Mouse (Mus musculus) heart, adult 2 months (tissue): ENCODE data around the gene Ppt2. TPM values are rescaled to one million over a fixed set of nuclear protein-coding genes. Genes with fewer than 3 reads are reported as not detected.

Experiments
- DNase-seq, 2 experiments: peaks; one replicate each; pipeline ENCODE4 v3.0.0; 2021
- H3K27ac ChIP-seq: fragments of 200-600 bp; 2 replicates; pipeline ENCODE4 v1.8.1; 2022
- H3K27me3 ChIP-seq: fragments of 200-500 bp; 2 replicates; pipeline ENCODE4 v1.6.1; 2012; ENCODE audit warnings: mild to moderate bottlenecking, low read length, inconsistent platforms, mixed read lengths; ENCODE audit not compliant: control insufficient read depth, insufficient read depth
- H3K36me3 ChIP-seq: fragments of 200-500 bp; 2 replicates; pipeline ENCODE4 v1.6.1; 2012; ENCODE audit warnings: low read length, inconsistent platforms; ENCODE audit not compliant: control insufficient read depth, insufficient read depth
- H3K4me1 ChIP-seq: fragments of 200-500 bp; 2 replicates; pipeline ENCODE4 v1.6.1; 2011; ENCODE audit warnings: low read length; ENCODE audit not compliant: control insufficient read depth, insufficient read depth
- H3K4me3 ChIP-seq: fragments of 200-600 bp; 2 replicates; pipeline ENCODE4 v1.8.1; 2022
- H3K79me2 ChIP-seq: fragments of 200-500 bp; replicated peaks from 2 replicates; pipeline ENCODE4 v1.6.1; 2012; ENCODE audit warnings: mild to moderate bottlenecking, inconsistent platforms, low read length, moderate library complexity, mixed read lengths; ENCODE audit not compliant: control insufficient read depth, insufficient read depth
- H3K9ac ChIP-seq: fragments of 200-500 bp; 2 replicates; pipeline ENCODE4 v1.6.1; 2012; ENCODE audit warnings: low read depth, mild to moderate bottlenecking, control low read depth, inconsistent platforms, low read length, mixed read lengths
- CTCF ChIP-seq: fragments of 200-600 bp; IDR thresholded peaks from 2 replicates; pipeline ENCODE4 v1.8.1; 2022; ENCODE audit warnings: antibody characterized with exemption, mild to moderate bottlenecking, moderate library complexity
- EP300 ChIP-seq: fragments of 200-500 bp; IDR thresholded peaks from 2 replicates; pipeline ENCODE4 v1.6.1; 2011; ENCODE audit warnings: low read depth, low read length, control low read depth; ENCODE audit not compliant: insufficient read depth
- POLR2A ChIP-seq: fragments of 200-500 bp; IDR thresholded peaks from 2 replicates; pipeline ENCODE4 v1.6.1; 2011; ENCODE audit warnings: mild to moderate bottlenecking, low read depth, low read length, control low read depth; ENCODE audit not compliant: insufficient read depth
- WGBS: fragments of 180-500 bp; shearing (Covaris S2); methylation state at CpG from one replicate; pipeline ENCODE4 v1.1.7; 2018; 5-methylcytosine and 5-hydroxymethylcytosine counted together
- intact Hi-C: fragments of 180-260 bp; cut with DNase I; formaldehyde crosslinking; loops from one replicate; pipeline ENCODE4 v1.15.1; 2025
- polyA plus RNA-seq: library from polyadenylated mRNA; depleted of rRNA; stranded (reverse); fragments of >200 nt; gene quantifications from 2 replicates; pipeline ENCODE4 v1.2.3, GENCODE M21; 2012
- total RNA-seq, 2 experiments: library from RNA; stranded (reverse); gene quantifications; 2 replicates each; pipeline ENCODE4 v1.2.3; 2021

Gene Ppt2
- total and polyA plus RNA-seq, 3 experiments: 50.5 to 63.9 (median 53.0) TPM

DNA sequence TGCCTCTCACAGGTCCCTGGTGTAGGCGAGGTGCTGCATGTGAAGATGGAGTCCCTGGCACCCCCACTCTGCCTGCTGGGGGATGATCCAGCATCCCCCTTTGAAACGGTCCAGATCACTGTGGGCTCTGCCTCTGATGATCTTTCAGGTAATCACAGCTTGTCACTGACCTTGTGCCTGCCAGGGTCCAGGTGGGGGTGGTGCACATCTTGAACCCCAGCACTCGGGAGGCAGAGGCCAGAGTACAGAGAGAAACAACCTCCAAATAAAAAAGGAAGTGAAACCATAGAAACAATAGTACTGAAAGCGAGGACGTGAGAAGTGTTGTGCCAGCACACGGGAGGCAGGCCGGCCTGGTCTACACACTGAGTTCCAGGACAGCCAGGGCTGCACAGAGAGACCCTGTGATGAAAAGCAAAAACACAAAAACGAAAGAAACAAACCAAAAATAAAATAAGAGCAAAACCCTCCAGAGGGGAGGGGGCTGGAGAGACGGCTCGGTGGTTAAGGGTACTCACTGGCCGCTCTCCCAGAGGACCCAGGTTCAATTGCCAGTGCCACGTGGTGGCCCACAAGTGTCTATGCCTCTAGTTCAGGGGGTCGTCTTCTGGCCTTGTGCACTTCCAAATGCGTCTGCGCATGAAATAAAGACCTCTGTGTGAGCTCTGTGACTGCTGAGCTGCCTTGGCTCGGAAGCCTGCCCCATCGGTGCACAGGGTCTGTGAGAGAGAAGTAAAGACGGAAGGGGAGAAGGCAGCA lies 21.0 kb upstream of the Ppt2 start:
- Histone ChIP-seq H3K36me3 (no peaks in the 10 kb centered on the region), H3K9ac (no peak overlapping the region), H3K4me1 (peaks cover 9% of the 10 kb centered on the region), H3K4me3 (no peak overlapping the region), H3K79me2 (no peaks in the 10 kb centered on the region; the same call in 1 of the 2 replicates), H3K27me3 (no peaks in the 10 kb centered on the region), H3K27ac (no peak overlapping the region)
- intact Hi-C loops: no loop called here
- DNase-seq: no peak
- WGBS: 85% methylated on average over 18 of the region's 18 CpGs
- TF ChIP-seq CTCF: no peak
- TF ChIP-seq POLR2A: no peak
- TF ChIP-seq EP300: no peak

DNA sequence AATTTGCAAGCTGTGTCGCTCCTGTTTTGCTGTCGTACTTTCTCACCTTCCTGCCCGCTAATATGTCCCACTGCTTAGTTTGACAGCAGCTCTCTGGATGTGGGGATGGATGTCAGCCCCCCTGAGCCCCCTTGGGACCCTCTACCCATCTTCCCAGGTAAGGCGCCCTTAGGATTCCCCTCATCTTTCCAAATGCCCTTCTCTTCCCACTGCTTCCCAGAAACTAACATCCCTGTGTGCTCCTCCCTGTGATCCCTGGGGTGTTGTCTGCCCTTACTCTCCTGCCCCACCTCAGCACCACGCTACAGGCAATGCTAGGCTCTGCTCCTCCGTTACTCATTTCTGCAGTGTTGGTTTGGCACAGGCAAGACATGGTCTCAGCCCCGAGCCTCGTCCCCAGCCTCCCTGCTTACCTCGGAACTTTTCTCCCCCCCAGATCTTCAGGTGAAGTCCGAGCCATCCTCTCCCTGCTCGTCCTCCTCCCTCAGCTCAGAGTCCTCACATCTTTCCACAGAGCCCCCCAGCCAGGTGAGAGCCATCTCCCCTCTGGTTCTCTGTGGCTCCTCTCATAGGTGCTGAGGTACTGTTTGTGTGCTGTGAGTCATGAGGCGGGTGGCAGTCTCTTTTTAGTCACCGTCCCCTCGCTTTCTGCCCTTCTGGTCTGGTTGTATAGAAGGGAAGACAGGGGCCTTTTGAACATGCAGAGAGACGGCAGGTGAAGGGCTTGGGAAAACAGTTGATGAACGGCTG lies 20.0 kb upstream of the Ppt2 start:
- no peaks in the 10 kb centered on the region; the same call in 1 of the 2 replicates for H3K79me2 ChIP-seq

DNA sequence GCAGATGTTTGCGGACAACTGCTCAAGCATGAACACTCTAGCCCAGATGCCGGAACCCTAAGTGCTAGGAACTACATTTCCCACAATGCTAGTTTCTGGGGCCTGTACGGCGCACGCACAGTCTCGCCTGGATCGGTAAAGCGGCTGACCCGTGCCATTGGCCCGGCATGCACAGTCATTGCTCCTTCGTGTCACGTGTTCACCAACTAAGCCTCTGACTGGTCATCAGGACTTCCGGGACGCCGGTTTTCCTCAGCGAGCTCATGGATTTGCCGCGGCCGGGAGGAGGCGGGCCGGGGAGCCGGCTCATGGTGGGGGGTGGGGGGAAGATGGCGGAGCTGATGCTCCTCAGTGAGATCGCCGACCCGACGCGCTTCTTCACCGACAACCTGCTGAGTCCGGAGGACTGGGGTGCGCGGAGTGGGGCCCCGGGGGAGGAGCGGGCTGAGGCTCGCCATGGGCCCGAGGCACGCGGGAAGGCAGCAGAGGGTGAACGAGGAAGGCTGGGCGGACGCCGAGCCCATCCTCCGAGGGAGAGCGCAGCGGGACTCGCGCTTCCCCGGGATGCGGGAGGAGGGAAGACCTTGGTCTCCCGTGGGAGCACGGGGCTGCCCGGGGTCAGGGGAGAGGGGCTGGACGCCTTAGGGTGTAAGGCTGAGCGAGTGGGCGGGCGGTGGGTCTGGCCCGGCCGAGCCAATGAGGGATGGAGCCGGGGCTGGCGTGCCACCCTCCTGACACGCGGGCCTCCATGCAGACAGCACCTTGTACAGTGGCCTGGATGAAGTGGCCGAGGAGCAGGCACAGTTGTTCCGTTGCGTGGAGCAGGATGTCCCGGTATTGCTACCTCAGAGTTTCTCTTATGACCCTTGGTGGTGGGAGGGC lies 18.8 kb upstream of the Ppt2 start, which contains the start of gene Atf6b:
TSS of gene Atf6b (plus strand) at position 241 of the 882 bp plus-strand sequence.
- Histone ChIP-seq H3K36me3 (no peaks in the 10 kb centered on the region), H3K27ac (peak within 1 kb of the TSS; percentile 84), H3K27me3 (no peaks in the 10 kb centered on the region), H3K9ac (peak within 1 kb of the TSS; percentile 83), H3K4me1 (peaks cover 6% of the 10 kb centered on the region), H3K79me2 (no peaks in the 10 kb centered on the region; the same call in 1 of the 2 replicates), H3K4me3 (peak within 1 kb of the TSS; percentile 98)
- DNase-seq: peak; percentile 89 to 97
- peak; percentile 76; the same call in 1 of the 2 replicates for TF ChIP-seq EP300
- 0 out of 2 replicates have a peak, but pooled peaks have one; percentile 39 for TF ChIP-seq POLR2A
- TF ChIP-seq CTCF: no peak
- under 1% methylated on average over 66 of the region's 66 CpGs for WGBS
- intact Hi-C loops: no loop called here

More for the DNA sequence above, 20.0 kb upstream of the Ppt2 start:
- WGBS: 86% methylated on average over 16 of the region's 16 CpGs
- H3K36me3 ChIP-seq: no peaks in the 10 kb centered on the region
- H3K27ac ChIP-seq: no peak overlapping the region
- intact Hi-C loops: no loop called here
- H3K9ac ChIP-seq: no peak overlapping the region
- TF ChIP-seq EP300: no peak
- TF ChIP-seq POLR2A: no peak
- no peak for TF ChIP-seq CTCF
- DNase-seq: peak in 1 of 2 experiments; percentile 4
- peaks cover 6% of the 10 kb centered on the region for H3K4me1 ChIP-seq
- no peaks in the 10 kb centered on the region for H3K27me3 ChIP-seq
- no peak overlapping the region for H3K4me3 ChIP-seq

DNA sequence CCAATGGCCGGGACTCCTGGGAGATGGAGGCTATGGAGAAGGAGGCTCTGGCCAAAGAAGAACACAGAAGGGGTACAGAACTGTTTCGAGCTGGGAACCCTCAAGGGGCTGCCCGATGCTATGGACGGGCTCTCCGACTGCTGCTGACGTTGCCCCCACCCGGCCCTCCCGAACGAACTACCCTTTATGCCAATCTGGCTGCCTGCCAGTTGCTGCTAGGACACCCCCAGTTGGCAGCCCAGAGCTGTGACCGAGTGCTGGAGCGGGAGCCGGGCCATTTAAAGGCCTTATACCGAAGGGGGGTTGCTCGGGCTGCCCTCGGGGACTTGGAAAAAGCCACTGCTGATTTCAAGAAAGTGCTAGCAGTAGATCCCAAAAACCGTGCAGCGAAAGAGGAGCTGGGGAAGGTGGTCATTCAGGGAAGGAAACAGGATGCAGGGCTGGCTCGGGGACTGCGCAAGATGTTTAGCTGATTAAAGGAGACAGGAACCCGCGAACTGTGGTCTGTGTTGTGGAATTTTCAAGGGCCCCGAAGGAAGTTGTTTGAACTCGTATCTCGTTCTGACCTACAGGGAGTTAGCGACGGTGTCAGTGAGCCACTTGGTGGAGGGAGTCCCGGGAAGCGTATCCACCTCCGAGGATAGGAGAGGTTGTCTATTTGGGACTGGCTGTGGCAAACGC lies 17.7 kb upstream of the Ppt2 start:
- Histone ChIP-seq H3K36me3 (no peaks in the 10 kb centered on the region), H3K27me3 (no peaks in the 10 kb centered on the region), H3K4me3 (peak overlapping the region; percentile 30; the same call in 1 of the 2 replicates), H3K4me1 (peaks cover 11% of the 10 kb centered on the region), H3K9ac (no peak overlapping the region), H3K79me2 (no peaks in the 10 kb centered on the region; the same call in 1 of the 2 replicates), H3K27ac (no peak overlapping the region)
- WGBS: 57% methylated on average over 30 of the region's 30 CpGs
- DNase-seq: peak; percentile 26 to 32
- intact Hi-C loops: no loop called here
- no peak for TF ChIP-seq CTCF
- TF ChIP-seq POLR2A: no peak
- no peak for TF ChIP-seq EP300

DNA sequence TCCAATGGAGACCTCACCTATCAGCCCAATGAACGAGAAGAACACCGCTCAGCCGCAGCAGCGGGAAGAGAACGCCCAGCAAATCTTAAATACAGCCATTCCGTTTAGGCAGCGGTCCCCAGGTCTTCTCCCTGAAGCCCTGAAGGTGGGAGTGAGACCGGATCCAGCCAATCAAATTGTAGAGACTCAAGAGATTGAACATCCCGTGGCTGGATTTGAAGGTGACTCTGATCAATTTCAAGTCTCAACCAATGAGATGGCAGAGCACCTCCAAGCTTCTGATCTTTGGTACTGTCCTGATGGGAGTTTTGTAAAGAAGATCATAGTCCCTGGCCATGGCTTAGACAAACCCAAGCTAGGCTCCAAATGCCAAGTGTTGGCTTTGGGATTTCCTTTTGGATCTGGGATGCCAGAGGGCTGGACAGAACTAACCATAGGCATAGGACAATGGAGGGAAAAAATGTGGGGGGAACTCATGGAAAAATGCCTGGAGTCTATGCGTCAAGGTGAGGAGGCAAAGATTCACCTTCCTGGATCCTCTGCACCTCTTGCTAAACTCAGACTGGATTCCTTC lies 17.0 kb upstream of the Ppt2 start:
- WGBS: 29% methylated on average over 10 of the region's 10 CpGs
- Histone ChIP-seq H3K27me3 (no peaks in the 10 kb centered on the region), H3K4me1 (peaks cover 12% of the 10 kb centered on the region), H3K36me3 (no peaks in the 10 kb centered on the region), H3K27ac (peak overlapping the region; percentile 87), H3K9ac (no peak overlapping the region), H3K4me3 (peak overlapping the region; percentile 69), H3K79me2 (no peaks in the 10 kb centered on the region; the same call in 1 of the 2 replicates)
- DNase-seq: no peak
- TF ChIP-seq EP300: no peak
- no peak for TF ChIP-seq POLR2A
- no peak for TF ChIP-seq CTCF
- intact Hi-C loops: no loop called here
